Mouse (Mus musculus): ENCODE results near the gene Sgce. TPM values are rescaled to one million over a fixed set of nuclear protein-coding genes. Genes with fewer than 3 reads are reported as not detected.

Sgce gene
- polyA plus RNA-seq, 1 experiment from 2014 or later = 94.8 TPM

GRCm38 (mm10) chr6:4652596-4653134, 94.3 kb downstream of the Sgce start:
- ChIA-PET POLR2A (no interaction called here), CTCF (interaction anchor here (1.0 kb wide), 1 partner anchor 729 kb away, joined by 4 read pairs; no protein-coding TSS in a partner anchor)
- no peak for ATAC-seq
- peak; percentile 50 for TF ChIP-seq CTCF (IDR thresholded peaks at IDR 0.05)
- in situ Hi-C loops (cut with MboI; ENCODE audit: low pct_unique_long_range_greater_than_20kb) = loop anchor here (10.0 kb wide), 2 partner anchors 462 to 732 kb away; partner anchors contain the start of gene Asb4
- H3K27me3 ChIP-seq = peaks cover 5% of the 10 kb centered on the region
- no peak for DNase-seq (ENCODE audit: low read depth, low spot score)

- H3K27me3 ChIP-seq = no peaks in the 10 kb centered on the region
- DNase-seq (ENCODE audit: low read depth, low spot score) = no peak
- no peak for ATAC-seq
- TF ChIP-seq CTCF (IDR thresholded peaks at IDR 0.05) = no peak
- CTCF ChIA-PET = no interaction called here
- in situ Hi-C loops (cut with MboI; ENCODE audit: low pct_unique_long_range_greater_than_20kb) = no loop called here
- POLR2A ChIA-PET = interaction anchor here (0.6 kb wide), 1 partner anchor 97 kb away, joined by 5 read pairs; no protein-coding TSS in a partner anchor
Observed at GRCm38 (mm10) chr6:4647351-4647750, 99.7 kb downstream of the Sgce start.

- CTCF ChIA-PET = no interaction called here
- TF ChIP-seq CTCF (IDR thresholded peaks at IDR 0.05) = no peak
- H3K27me3 ChIP-seq = no peaks in the 10 kb centered on the region
- in situ Hi-C loops (cut with MboI; ENCODE audit: low pct_unique_long_range_greater_than_20kb) = no loop called here
- ATAC-seq = no peak
- no peak for DNase-seq (ENCODE audit: low read depth, low spot score)
- POLR2A ChIA-PET = no interaction called here
Observed at GRCm38 (mm10) chr6:4642068-4642467, 104.9 kb downstream of the Sgce start.

GRCm38 (mm10) chr6:4634804-4635203, 112.2 kb downstream of the Sgce start:
- in situ Hi-C loops (cut with MboI; ENCODE audit: low pct_unique_long_range_greater_than_20kb) = no loop called here
- ChIA-PET CTCF (interaction anchor here (0.6 kb wide), 1 partner anchor 476 kb away, joined by 3 read pairs; no protein-coding TSS in a partner anchor), POLR2A (interaction anchor here (0.6 to 1.5 kb wide), 2 partner anchors 9 to 13 kb away, joined by 4 to 6 read pairs; no protein-coding TSS in a partner anchor)
- H3K27me3 ChIP-seq = no peaks in the 10 kb centered on the region
- TF ChIP-seq CTCF (IDR thresholded peaks at IDR 0.05) = no peak
- DNase-seq (ENCODE audit: low read depth, low spot score) (no peak), ATAC-seq (no peak)

- CTCF ChIA-PET = no interaction called here
- ATAC-seq (no peak), DNase-seq (ENCODE audit: low read depth, low spot score) (no peak)
- TF ChIP-seq CTCF (IDR thresholded peaks at IDR 0.05) = no peak
- H3K27me3 ChIP-seq = no peaks in the 10 kb centered on the region
- in situ Hi-C loops (cut with MboI; ENCODE audit: low pct_unique_long_range_greater_than_20kb) = no loop called here
- POLR2A ChIA-PET = no interaction called here
Observed at GRCm38 (mm10) chr6:4633189-4633588, 113.8 kb downstream of the Sgce start.

GRCm38 (mm10) chr6:4631464-4631863, 115.5 kb downstream of the Sgce start:
- no peak for TF ChIP-seq CTCF (IDR thresholded peaks at IDR 0.05)
- H3K27me3 ChIP-seq = no peaks in the 10 kb centered on the region
- in situ Hi-C loops (cut with MboI; ENCODE audit: low pct_unique_long_range_greater_than_20kb) = no loop called here
- ChIA-PET POLR2A (interaction anchor here (0.6 kb wide), 1 partner anchor 79 kb away, joined by 3 read pairs; no protein-coding TSS in a partner anchor), CTCF (no interaction called here)
- ATAC-seq = no peak
- DNase-seq (ENCODE audit: low read depth, low spot score) = no peak

Other genes starting within 250 kb of the Sgce start
- gene Col1a2, start 242.4 kb downstream of the Sgce start, polyA plus RNA-seq (2021) = 5.4 TPM
- 38.1 TPM for gene Casd1, start 146.4 kb downstream of the Sgce start, polyA plus RNA-seq (2021)
- 17.4 TPM for gene Peg10, start 99 bp upstream of the Sgce start, polyA plus RNA-seq (2021)
- gene Ppp1r9a, start 155.7 kb upstream of the Sgce start, polyA plus RNA-seq (2021) = 12.1 TPM